22 mouse cellular contexts compared by ENCODE assay signal in the genomic region with DNA sequence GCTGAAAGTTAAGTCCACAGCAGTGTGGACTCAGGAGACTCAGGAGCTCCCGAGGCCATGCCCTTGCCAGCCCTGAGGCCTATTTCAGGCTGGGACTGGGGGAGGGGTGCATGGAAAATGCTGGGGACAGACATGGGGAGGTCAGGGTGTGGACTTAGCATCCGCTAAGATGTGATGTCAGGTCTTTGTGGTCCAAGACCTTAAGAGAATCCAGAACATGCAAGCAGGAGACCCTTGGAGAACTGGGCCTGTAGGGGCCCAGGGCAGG. TPM values are rescaled to one million over a fixed set of nuclear protein-coding genes. Genes with fewer than 3 reads are reported as not detected.
DNase-seq lines count a peak whose midpoint lies in the region; ATAC-seq and TF ChIP-seq lines count a peak whose summit lies in the region.
"Had no signal": no experiment of that assay in that cellular context is flagged by ENCODE, and none has a peak within 500 bp of the region (broad histone marks: within the 10 kb centered on the region; RNA-seq: fewer than 3 reads in every experiment).

No protein-coding gene starts in this region.

- peaks cover 1% of the 10 kb centered on the region; the same call in 1 of the 2 replicates for H3K4me1 ChIP-seq in hindbrain, postnatal 0 days (ENCODE audit: insufficient read depth, low read length)
- peaks cover 63% of the 10 kb centered on the region for H3K4me1 ChIP-seq in hindbrain, embryonic 13.5 days (replicated peaks)
- peaks cover 7% of the 10 kb centered on the region; the same call in 1 of the 2 replicates for H3K4me1 ChIP-seq in intestine, postnatal 0 days (replicated peaks; ENCODE audit: control insufficient read depth, insufficient read depth, low read length)

- no peaks in the 10 kb centered on the region for H3K9me3 ChIP-seq in hindbrain, postnatal 0 days (ENCODE audit: low read length)
- no peaks in the 10 kb centered on the region for H3K9me3 ChIP-seq in hindbrain, embryonic 13.5 days
- no peaks in the 10 kb centered on the region for H3K9me3 ChIP-seq in intestine, postnatal 0 days (ENCODE audit: control insufficient read depth)
- H3K9me3 ChIP-seq: embryonic facial prominence, embryonic 13.5 days; forebrain, embryonic 12.5 days; heart, embryonic 13.5 days; hindbrain, embryonic 12.5 days had no signal

- H3K36me3 ChIP-seq in hindbrain, postnatal 0 days (ENCODE audit: insufficient read depth, low read length), result no peaks in the 10 kb centered on the region
- no peaks in the 10 kb centered on the region for H3K36me3 ChIP-seq in hindbrain, embryonic 13.5 days
- H3K36me3 ChIP-seq in intestine, postnatal 0 days (ENCODE audit: control insufficient read depth, insufficient read depth), result no peaks in the 10 kb centered on the region
- H3K36me3 ChIP-seq: embryonic facial prominence, embryonic 13.5 days; forebrain, embryonic 12.5 days; heart, embryonic 13.5 days had no signal

- H3K27ac ChIP-seq in hindbrain, postnatal 0 days, result no peak overlapping the region
- no peak overlapping the region for H3K27ac ChIP-seq in hindbrain, embryonic 13.5 days
- H3K27ac ChIP-seq in intestine, postnatal 0 days (ENCODE audit: low read depth, low read length), result peak overlapping the region; percentile 35; the same call in 1 of the 2 replicates
- H3K27ac ChIP-seq: embryonic facial prominence, embryonic 13.5 days; forebrain, embryonic 12.5 days; heart, adult 2 months; heart, embryonic 13.5 days; hindbrain, embryonic 12.5 days had no signal

- H3K27me3 ChIP-seq in hindbrain, postnatal 0 days (ENCODE audit: insufficient read depth, low read length), result no peaks in the 10 kb centered on the region
- H3K27me3 ChIP-seq in hindbrain, embryonic 13.5 days, result no peaks in the 10 kb centered on the region
- no peaks in the 10 kb centered on the region for H3K27me3 ChIP-seq in intestine, postnatal 0 days (replicated peaks; ENCODE audit: control insufficient read depth, insufficient read depth, low read length)
- H3K27me3 ChIP-seq: embryonic facial prominence, embryonic 13.5 days; forebrain, embryonic 12.5 days; heart, embryonic 13.5 days; hindbrain, embryonic 12.5 days; Patski had no signal

- WGBS in hindbrain, postnatal 0 days, result 88% methylated on average over 2 of the region's 2 CpGs
- 87% methylated on average over 2 of the region's 2 CpGs for WGBS in hindbrain, embryonic 13.5 days
- 63% methylated on average over 2 of the region's 2 CpGs for WGBS in intestine, postnatal 0 days

- H3K9ac ChIP-seq in hindbrain, postnatal 0 days (replicated peaks; ENCODE audit: low read length), result no peak overlapping the region
- no peak overlapping the region for H3K9ac ChIP-seq in hindbrain, embryonic 13.5 days
- no peak overlapping the region for H3K9ac ChIP-seq in intestine, postnatal 0 days (ENCODE audit: low read depth, low read length)
- H3K9ac ChIP-seq: embryonic facial prominence, embryonic 13.5 days; forebrain, embryonic 12.5 days; heart, embryonic 13.5 days; hindbrain, embryonic 12.5 days had no signal

- TF ChIP-seq CTCF in hindbrain, postnatal 0 days (IDR thresholded peaks at IDR 0.05; ENCODE audit: low read depth), result no peak
- TF ChIP-seq CTCF in intestine, postnatal 0 days (IDR thresholded peaks at IDR 0.05; ENCODE audit: low read depth), result no peak

- intact Hi-C loops in gastrocnemius, postnatal 36 days (cut with DNase I), result no loop called here
- intact Hi-C loops in left cerebral cortex, postnatal 36 days (cut with DNase I), result no loop called here

- 0 out of 2 replicates have a peak, but pooled peaks have one; percentile 11 for ATAC-seq in hindbrain, postnatal 0 days
- no peak for ATAC-seq in hindbrain, embryonic 13.5 days (ENCODE audit: low FRiP score)
- ATAC-seq in intestine, postnatal 0 days, result no peak
- ATAC-seq: activated CD4-positive, CD25-positive, alpha-beta regulatory T cell, adult 4 months; forebrain, embryonic 16.5 days; Patski had no signal

- H3K4me2 ChIP-seq in hindbrain, postnatal 0 days (ENCODE audit: low read depth, low read length), result no peak overlapping the region
- no peak overlapping the region for H3K4me2 ChIP-seq in hindbrain, embryonic 13.5 days
- peak overlapping the region; percentile 30 for H3K4me2 ChIP-seq in intestine, postnatal 0 days (replicated peaks; ENCODE audit: low read depth)
- H3K4me2 ChIP-seq: embryonic facial prominence, embryonic 13.5 days; forebrain, embryonic 12.5 days; heart, embryonic 13.5 days; hindbrain, embryonic 12.5 days had no signal

- no peak overlapping the region for H3K4me3 ChIP-seq in hindbrain, postnatal 0 days (ENCODE audit: low read length)
- H3K4me3 ChIP-seq in hindbrain, embryonic 13.5 days, result no peak overlapping the region
- no peak overlapping the region for H3K4me3 ChIP-seq in intestine, postnatal 0 days (ENCODE audit: low read depth, low read length)
- H3K4me3 ChIP-seq: embryonic facial prominence, embryonic 13.5 days; forebrain, embryonic 12.5 days; heart, adult 2 months; heart, embryonic 13.5 days; hindbrain, embryonic 12.5 days had no signal

- peak; percentile 56 to 75 for DNase-seq in gastrocnemius, adult 8-10 months (ENCODE audit: low spot score in 2 of 2)
- no peak for DNase-seq in gastrocnemius, postnatal 36 days
- no peak for DNase-seq in hindbrain, postnatal 0 days (ENCODE audit: low spot score)
- no peak for DNase-seq in layer of hippocampus, adult 8-10 months (ENCODE audit: low spot score in 2 of 2)
- DNase-seq in left cerebral cortex, postnatal 36 days (ENCODE audit: low spot score in 2 of 2), result no peak
- DNase-seq: adrenal gland, postnatal 14 days; cerebellum, adult 18-20 months; cerebellum, adult 9-11 months; cerebellum, postnatal 36 days; heart, adult 2 months; heart, postnatal 4 days; kidney, adult 11 months had no signal

RNA-seq across cellular contexts. Expression of a gene that starts 18.5 kb away (rescaled TPM):
- 1 to 10 TPM; 5.8 to 9.2 (median 8.1) TPM for total RNA-seq in gastrocnemius, adult 8-10 months (2022)
- 1 to 10 TPM; 5.1 to 5.9 TPM for total RNA-seq in gastrocnemius, postnatal 36 days (2021)
- 36.2 and 40.9 TPM in 2 replicates for total RNA-seq in hindbrain, postnatal 0 days (2014; rRNA removed)
- polyA plus RNA-seq in hindbrain, postnatal 0 days (2015; fragmentation: Nextera tagmentation; extraction: Ambion mirVana), result 18.6 and 19.0 TPM in 2 replicates
- 33.9 and 36.4 TPM in 2 replicates for polyA plus RNA-seq in hindbrain, embryonic 13.5 days (2015; fragmentation: Nextera tagmentation; extraction: Ambion mirVana)
- 5.6 and 6.4 TPM in 2 replicates for polyA plus RNA-seq in intestine, postnatal 0 days (2015; fragmentation: Nextera tagmentation; extraction: Ambion mirVana)
- 10 to 100 TPM; 24.1 to 30.9 (median 29.9) TPM for total RNA-seq in layer of hippocampus, adult 8-10 months (2022)
- total RNA-seq in left cerebral cortex, postnatal 36 days (2021), result 10 to 100 TPM; 34.9 to 49.4 TPM

RNA-seq across cellular contexts. Expression of a gene that starts 42.4 kb away (rescaled TPM):
- under 1 TPM; 0.02 to 0.36 (median 0.10) TPM for total RNA-seq in gastrocnemius, adult 8-10 months (2022)
- total RNA-seq in gastrocnemius, postnatal 36 days (2021), result under 1 TPM; 0.10 to 0.37 TPM
- 16.4 and 19.4 TPM in 2 replicates for total RNA-seq in hindbrain, postnatal 0 days (2014; rRNA removed)
- polyA plus RNA-seq in hindbrain, postnatal 0 days (2015; fragmentation: Nextera tagmentation; extraction: Ambion mirVana), result 0.98 and 0.99 TPM in 2 replicates
- 1.6 and 1.8 TPM in 2 replicates for polyA plus RNA-seq in hindbrain, embryonic 13.5 days (2015; fragmentation: Nextera tagmentation; extraction: Ambion mirVana)
- 0.33 and 0.39 TPM in 2 replicates for polyA plus RNA-seq in intestine, postnatal 0 days (2015; fragmentation: Nextera tagmentation; extraction: Ambion mirVana)
- total RNA-seq in layer of hippocampus, adult 8-10 months (2022), result 1 to 10 TPM; 6.0 to 7.0 (median 6.6) TPM
- total RNA-seq in left cerebral cortex, postnatal 36 days (2021), result 1 to 10 TPM; 3.4 to 4.3 TPM
- total RNA-seq: CH12.LX had no signal

Comparison
In these comparisons a context has a peak if more than half of its experiments do, and no peak if none do; other contexts are left out.
1. DNase-seq: peak in gastrocnemius, adult 8-10 months (2 of 2); none in gastrocnemius, postnatal 36 days (0 of 2), hindbrain, postnatal 0 days (single experiment), layer of hippocampus, adult 8-10 months (0 of 2) and left cerebral cortex, postnatal 36 days (0 of 2).